Comparison of ENCODE assay signal across 26 mouse cellular contexts in the genomic region with DNA sequence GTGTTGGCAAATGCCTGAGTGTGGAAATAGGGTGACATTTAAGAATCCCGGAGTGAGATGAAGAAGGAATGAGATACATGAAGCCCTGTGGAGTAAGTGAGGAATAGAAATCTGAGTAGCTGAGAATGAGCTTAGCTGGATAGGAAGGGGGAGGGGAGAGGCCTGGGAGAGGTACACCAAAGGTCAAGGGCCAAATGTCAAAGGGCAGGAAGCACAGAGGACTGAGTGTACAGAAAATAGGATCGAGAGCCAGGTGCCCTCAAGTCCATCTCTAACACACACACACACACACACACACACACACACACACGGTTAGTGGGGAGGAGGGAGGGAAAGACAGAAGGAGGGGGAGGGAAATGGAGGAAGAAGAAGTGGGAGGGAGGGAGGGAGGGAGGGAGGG.
DNase-seq lines count a peak whose midpoint lies in the region; TF ChIP-seq lines count a peak whose summit lies in the region.
"Had no signal": no experiment of that assay in that cellular context is flagged by ENCODE, and none has a peak within 500 bp of the region (broad histone marks: within the 10 kb centered on the region; RNA-seq: fewer than 3 reads in every experiment).

No protein-coding gene starts in this region.

- intact Hi-C loops in heart, adult 2 months (cut with DNase I), result no loop called here
- intact Hi-C loops in left cerebral cortex, postnatal 14 days (cut with DNase I), result no loop called here

- TF ChIP-seq EP300 in heart, adult 2 months (IDR thresholded peaks at IDR 0.05; ENCODE audit: insufficient read depth, low read depth, low read length), result no peak

- TF ChIP-seq POLR2A in heart, adult 2 months (IDR thresholded peaks at IDR 0.05; ENCODE audit: insufficient read depth, low read depth, low read length), result no peak

- H3K4me3 ChIP-seq in heart, embryonic 10.5 days, result no peak overlapping the region
- H3K4me3 ChIP-seq in heart, adult 2 months, result no peak overlapping the region
- H3K4me3 ChIP-seq: embryonic facial prominence, embryonic 13.5 days; erythroblast, embryonic 14.5 days; forebrain, embryonic 12.5 days; heart, embryonic 15.5 days; limb, embryonic 10.5 days; midbrain, embryonic 15.5 days; neural tube, embryonic 12.5 days; stomach, embryonic 15.5 days had no signal

- H3K36me3 ChIP-seq in heart, embryonic 10.5 days, result no peaks in the 10 kb centered on the region
- no peaks in the 10 kb centered on the region for H3K36me3 ChIP-seq in heart, adult 2 months (ENCODE audit: control insufficient read depth, insufficient read depth, low read length)
- H3K36me3 ChIP-seq: embryonic facial prominence, embryonic 13.5 days; forebrain, embryonic 12.5 days; G1E; heart, embryonic 15.5 days; limb, embryonic 10.5 days; midbrain, embryonic 15.5 days; neural tube, embryonic 12.5 days; stomach, embryonic 15.5 days had no signal

- no peaks in the 10 kb centered on the region for H3K9me3 ChIP-seq in heart, embryonic 10.5 days
- H3K9me3 ChIP-seq: embryonic facial prominence, embryonic 13.5 days; forebrain, embryonic 12.5 days; heart, embryonic 15.5 days; limb, embryonic 10.5 days; midbrain, embryonic 15.5 days; neural tube, embryonic 12.5 days; stomach, embryonic 15.5 days had no signal

- no peaks in the 10 kb centered on the region for H3K79me2 ChIP-seq in heart, adult 2 months (replicated peaks; ENCODE audit: control insufficient read depth, insufficient read depth, low read length)

- H3K27ac ChIP-seq in heart, embryonic 10.5 days, result no peak overlapping the region
- H3K27ac ChIP-seq in heart, adult 2 months, result no peak overlapping the region
- H3K27ac ChIP-seq: embryonic facial prominence, embryonic 13.5 days; forebrain, embryonic 12.5 days; heart, embryonic 15.5 days; hindbrain, postnatal 0 days; limb, embryonic 10.5 days; macrophage; midbrain, embryonic 15.5 days; neural tube, embryonic 12.5 days; stomach, embryonic 15.5 days had no signal

- WGBS in heart, embryonic 10.5 days, result 50% methylated on average over 2 of the region's 3 CpGs
- WGBS in heart, adult 2 months, result 48% methylated on average over 2 of the region's 3 CpGs

- TF ChIP-seq CTCF in heart, adult 2 months (IDR thresholded peaks at IDR 0.05), result no peak

- peaks cover 3% of the 10 kb centered on the region; the same call in 1 of the 2 replicates for H3K4me1 ChIP-seq in heart, embryonic 10.5 days
- no peaks in the 10 kb centered on the region for H3K4me1 ChIP-seq in heart, adult 2 months (ENCODE audit: control insufficient read depth, insufficient read depth, low read length)
- H3K4me1 ChIP-seq: embryonic facial prominence, embryonic 13.5 days; forebrain, embryonic 12.5 days; midbrain, embryonic 15.5 days; neural tube, embryonic 12.5 days; stomach, embryonic 15.5 days had no signal

- H3K27me3 ChIP-seq in heart, embryonic 10.5 days (ENCODE audit: insufficient read depth, poor library complexity, severe bottlenecking), result no peaks in the 10 kb centered on the region; the same call in 1 of the 2 replicates
- H3K27me3 ChIP-seq in heart, adult 2 months (ENCODE audit: control insufficient read depth, insufficient read depth, low read length), result no peaks in the 10 kb centered on the region
- H3K27me3 ChIP-seq: embryonic facial prominence, embryonic 13.5 days; forebrain, embryonic 12.5 days; heart, embryonic 15.5 days; midbrain, embryonic 15.5 days; neural tube, embryonic 12.5 days; stomach, embryonic 15.5 days had no signal

- H3K9ac ChIP-seq in heart, adult 2 months (ENCODE audit: low read depth, low read length), result no peak overlapping the region
- H3K9ac ChIP-seq: embryonic facial prominence, embryonic 13.5 days; forebrain, embryonic 12.5 days; heart, embryonic 15.5 days; liver, postnatal 0 days; midbrain, embryonic 15.5 days; neural tube, embryonic 12.5 days; stomach, embryonic 15.5 days had no signal

- DNase-seq in heart, embryonic 10.5 days (ENCODE audit: low spot score), result peak; percentile 28
- no peak for DNase-seq in heart, adult 2 months
- peak; percentile 29 to 57 for DNase-seq in kidney, postnatal 25 days
- DNase-seq in kidney, postnatal 4 days, result no peak
- DNase-seq in embryo, embryonic 10 days (ENCODE audit: low spot score), result peak; percentile 72
- DNase-seq in embryo, embryonic 9.5 days (ENCODE audit: extremely low spot score), result peak; percentile 40
- no peak for DNase-seq in left cerebral cortex, postnatal 14 days (ENCODE audit: low spot score in 2 of 2)
- DNase-seq in retina, postnatal 1 day, result no peak
- DNase-seq: adrenal gland, postnatal 36 days; cerebellum, adult 9-10 months; gastrocnemius, postnatal 10 days; heart, postnatal 36 days; liver; liver, postnatal 0 days; thymus, postnatal 36 days had no signal

Comparison
In these comparisons a context has a peak if more than half of its experiments do, and no peak if none do; other contexts are left out.
1. DNase-seq: peak in heart, embryonic 10.5 days (single experiment), kidney, postnatal 25 days (2 of 2), embryo, embryonic 10 days (single experiment) and embryo, embryonic 9.5 days (single experiment); none in heart, adult 2 months (0 of 2), kidney, postnatal 4 days (0 of 2), left cerebral cortex, postnatal 14 days (0 of 2) and retina, postnatal 1 day (single experiment).